Mouse (Mus musculus): Measurements from ENCODE around the gene Dcaf4.
A peak's percentile ranks its signal among the peaks of the same experiment; 100 is the strongest.

Gene Dcaf4

DNA sequence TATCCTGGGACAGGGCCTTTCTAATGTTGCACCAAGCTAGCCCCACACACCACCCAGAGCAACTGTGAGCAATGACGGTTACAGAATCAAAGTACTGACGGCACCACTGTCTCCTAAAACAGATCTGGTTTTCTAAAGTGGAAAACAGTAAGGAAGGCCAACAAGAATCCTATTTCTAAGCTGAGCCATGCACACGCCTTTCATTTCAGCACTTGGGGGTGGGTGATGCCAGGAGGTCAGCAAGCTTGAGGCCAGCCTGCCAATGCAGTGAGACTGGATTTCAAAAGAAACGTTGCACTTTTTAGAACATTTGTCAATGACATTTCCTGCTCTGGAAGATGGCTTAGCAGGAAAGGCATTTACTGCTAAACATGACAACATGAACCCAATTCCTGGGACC lies 33.5 kb downstream of the Dcaf4 start:
- no peak for DNase-seq

DNA sequence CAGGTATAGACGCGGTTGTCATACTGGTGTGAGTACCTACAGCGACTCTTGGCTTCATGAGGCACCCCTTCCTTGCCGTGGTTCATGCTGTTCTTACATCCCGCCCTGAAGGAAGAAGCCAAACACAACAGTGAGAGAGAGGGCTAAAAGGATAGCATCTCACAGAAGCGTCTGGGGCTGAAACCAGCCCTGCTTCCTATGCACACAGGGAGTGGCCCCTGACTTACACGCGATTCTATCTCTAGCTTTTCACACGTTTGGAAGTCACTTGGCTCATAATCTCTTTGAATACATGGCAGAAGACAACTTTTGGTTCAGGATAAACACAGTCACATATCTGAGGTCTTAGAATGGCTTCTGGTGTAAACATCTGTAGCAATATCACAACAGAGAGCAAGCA lies 35.3 kb downstream of the Dcaf4 start:
- no peak for DNase-seq

- peak; percentile 62 to 69 for DNase-seq
Measured at GRCm38 (mm10) chr12:83558496-83558895, 38.2 kb downstream of the Dcaf4 start.

- no peak for DNase-seq
Measured at GRCm38 (mm10) chr12:83560189-83560588, 39.9 kb downstream of the Dcaf4 start.

DNA sequence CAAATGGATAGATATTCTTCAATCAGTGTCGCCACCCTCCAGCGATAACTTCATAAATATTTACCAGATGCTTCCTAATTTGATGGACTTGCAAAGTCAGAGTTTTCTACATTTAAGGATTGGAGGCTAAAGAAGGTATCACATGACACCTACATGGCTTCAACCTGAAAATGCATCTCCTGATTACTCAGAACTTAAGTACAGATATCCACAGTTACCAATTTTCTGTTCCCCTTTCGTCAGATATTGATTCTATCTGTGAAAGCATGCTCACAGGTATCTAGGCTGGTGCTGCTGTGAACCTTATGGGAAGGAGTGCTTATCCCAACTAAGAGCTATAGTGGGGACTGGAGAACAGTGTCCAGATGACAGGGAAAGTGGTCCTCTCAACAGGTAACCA lies 42.3 kb downstream of the Dcaf4 start:
- no peak for DNase-seq

DNA sequence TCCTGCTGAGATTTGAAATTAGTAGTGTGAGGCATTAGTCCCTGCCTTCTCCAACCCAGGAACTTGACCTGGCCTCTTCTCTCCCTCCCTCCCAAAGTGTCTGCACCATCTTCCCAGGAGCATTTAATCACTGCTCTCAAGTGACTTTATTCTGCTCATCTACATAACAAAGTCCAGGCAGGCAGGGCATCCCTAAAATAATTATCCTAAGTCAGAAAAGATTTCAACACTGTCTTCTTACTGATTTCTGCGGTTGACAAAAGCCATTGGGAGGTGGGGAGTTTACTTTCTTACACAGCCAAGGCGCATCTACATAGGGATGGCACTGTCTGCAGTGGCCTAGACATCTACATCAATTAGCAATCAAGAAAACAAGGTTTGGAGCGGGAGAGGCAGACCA lies 49.6 kb downstream of the Dcaf4 start:
- DNase-seq: no peak

DNA sequence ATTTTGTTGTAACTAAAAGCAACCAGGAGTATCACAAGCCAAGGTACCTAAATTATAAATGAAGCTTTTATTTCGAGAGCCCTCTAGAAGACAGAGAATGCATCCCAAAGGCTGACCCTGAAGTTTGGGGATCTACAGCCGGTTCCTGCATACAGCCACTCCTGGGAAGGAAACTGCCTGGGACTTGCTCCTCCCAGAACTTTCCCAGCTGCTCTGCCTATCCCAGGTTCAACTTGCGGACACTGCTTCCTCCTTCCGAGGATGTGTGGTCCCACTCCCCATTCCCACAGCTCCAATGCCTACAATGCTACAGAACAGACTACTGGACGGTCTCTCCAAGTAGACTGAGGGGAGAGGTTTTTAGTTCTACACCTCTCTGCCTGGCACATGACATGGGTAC lies 52.5 kb downstream of the Dcaf4 start:
- DNase-seq: no peak

- no peak for DNase-seq
Measured at GRCm38 (mm10) chr12:83577445-83577844, 57.2 kb downstream of the Dcaf4 start.

DNA sequence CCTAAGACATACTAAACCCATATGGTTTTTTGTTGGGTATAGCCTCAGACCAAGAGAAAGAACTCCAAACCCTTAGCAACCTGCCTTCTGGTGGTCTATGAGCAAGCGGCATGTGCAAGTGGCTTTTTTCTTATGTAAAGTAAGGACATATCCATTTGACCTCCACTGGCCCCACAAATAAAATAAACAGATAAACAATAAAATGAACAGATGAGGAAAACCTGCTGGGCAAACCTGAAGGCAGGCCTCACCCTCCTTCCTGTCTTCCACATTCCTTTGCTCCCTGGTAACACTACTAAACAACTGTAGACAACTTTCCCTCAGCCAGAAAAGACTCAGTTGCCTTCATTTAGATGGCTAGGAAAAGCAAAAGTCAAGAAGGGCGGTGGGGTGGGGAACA lies 58.1 kb downstream of the Dcaf4 start:
- no peak for DNase-seq

- DNase-seq: no peak
Measured at GRCm38 (mm10) chr12:83578896-83579569, 58.8 kb downstream of the Dcaf4 start.

DNA sequence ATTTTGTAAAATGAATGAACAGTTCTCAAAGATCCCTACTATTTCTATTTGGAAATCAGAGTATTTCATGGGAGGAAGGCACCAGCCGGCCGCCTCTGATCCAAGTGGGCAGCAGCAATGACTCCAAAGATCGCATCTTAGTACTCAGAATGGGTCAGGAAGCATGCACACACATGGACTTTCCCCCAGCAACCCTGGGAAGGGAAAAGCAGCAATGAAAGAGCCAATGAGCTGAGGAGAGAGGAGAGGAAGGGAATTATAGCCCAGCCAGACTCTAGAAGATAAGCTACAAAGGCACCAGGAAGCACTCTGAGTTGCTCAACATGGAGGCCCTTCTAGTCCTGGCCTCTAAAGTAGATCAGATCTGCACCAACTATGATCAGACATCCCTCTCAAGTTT lies 60.0 kb downstream of the Dcaf4 start:
- no peak for DNase-seq

- no peak for DNase-seq
Measured at GRCm38 (mm10) chr12:83582106-83582505, 61.8 kb downstream of the Dcaf4 start.

DNA sequence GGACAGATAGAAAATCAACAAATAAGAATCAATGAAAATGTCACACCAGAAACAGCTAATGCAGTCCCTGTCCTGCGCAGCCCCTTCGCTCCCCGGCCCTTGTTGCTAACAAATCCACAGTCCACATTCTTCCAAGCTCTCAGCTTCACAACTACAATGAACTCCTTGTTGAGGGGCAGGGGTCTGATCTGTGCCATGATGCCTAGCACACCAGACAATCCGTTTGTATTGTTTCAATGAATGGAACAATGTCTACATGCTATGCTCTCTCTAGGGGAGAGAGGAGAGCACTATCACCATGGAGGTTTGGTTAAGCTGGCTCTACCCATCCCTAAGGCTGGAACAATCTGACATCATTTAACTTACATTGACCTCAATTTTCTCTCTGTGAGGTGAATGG lies 62.5 kb downstream of the Dcaf4 start:
- no peak for DNase-seq

DNA sequence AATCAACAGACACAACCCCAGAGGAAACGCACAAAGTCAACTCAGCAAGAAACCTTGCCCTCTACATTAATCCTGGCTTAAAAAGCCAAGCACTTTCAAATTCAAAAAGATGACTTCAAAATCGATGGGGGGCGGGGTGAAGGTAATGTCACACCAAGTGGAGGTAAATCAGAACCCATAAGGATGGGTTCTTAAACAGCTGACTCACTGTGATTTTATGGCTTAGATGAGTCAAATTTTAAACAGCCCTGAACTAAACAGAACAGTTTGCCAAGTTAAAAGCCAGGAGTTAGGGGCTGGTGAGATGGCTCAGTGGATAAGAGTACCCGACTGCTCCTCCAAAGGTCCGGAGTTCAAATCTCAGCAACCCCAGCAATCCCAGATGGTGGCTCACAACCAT lies 66.4 kb downstream of the Dcaf4 start:
- DNase-seq: no peak

Data from cerebellum, postnatal 25 days (tissue).